Mouse (Mus musculus): ENCODE results near the gene Gm49711.
"Not testable (repeated sequence)": the region's sequence is repeated elsewhere in the genome, so short reads cannot be mapped to it uniquely, and the experiment has no call there.

The Gm49711 gene

DNA sequence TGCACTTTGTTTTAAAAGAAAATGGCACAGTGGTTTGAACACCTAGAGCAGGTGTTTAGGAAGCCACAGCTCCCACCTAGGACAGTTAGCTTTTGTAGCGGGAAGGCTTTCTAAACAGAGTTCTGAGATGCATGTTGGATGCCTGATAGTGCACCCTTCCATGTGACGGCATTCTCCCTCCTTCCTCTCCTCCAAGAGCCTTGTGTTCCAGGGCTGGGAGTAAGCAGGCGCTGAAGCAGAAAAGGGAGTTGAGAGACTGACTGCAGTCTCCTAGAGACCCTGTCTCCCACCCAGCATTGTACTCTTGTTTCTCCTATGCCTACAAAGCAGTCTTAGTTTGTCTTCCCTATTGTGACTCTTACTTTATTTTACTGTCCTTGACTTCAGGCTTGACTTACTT is 2.1 kb downstream of the Gm49711 start:
- in situ Hi-C loops (cut with MboI; ENCODE audit: unreplicated experiment in 2 of 2): loop anchor here in 1 of 2 experiments (25.0 kb wide), 1 partner anchor 348 kb away; no protein-coding TSS in a partner anchor

DNA sequence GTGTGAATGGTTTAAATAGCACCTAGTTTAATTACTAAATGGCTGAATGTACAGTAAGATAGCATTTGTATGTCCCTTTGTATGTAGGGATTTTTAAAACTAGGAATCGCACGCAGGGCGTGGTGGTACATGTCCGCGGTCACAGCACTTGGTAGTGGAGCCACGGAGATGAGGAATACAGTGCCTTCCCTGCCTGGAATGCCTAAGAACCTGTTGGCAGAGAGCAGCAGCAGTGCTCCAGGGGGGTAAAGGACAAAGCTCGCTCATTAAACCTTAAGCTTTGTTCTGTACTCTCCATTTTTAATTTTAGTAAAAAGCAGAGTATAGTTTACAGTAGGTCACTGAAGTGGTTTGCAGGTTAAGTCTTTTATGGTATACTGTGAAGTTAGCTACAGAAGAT is 3.5 kb downstream of the Gm49711 start:
- in situ Hi-C loops (cut with MboI; ENCODE audit: unreplicated experiment in 2 of 2): loop anchor here in 1 of 2 experiments (25.0 kb wide), 1 partner anchor 349 kb away; no protein-coding TSS in a partner anchor

DNA sequence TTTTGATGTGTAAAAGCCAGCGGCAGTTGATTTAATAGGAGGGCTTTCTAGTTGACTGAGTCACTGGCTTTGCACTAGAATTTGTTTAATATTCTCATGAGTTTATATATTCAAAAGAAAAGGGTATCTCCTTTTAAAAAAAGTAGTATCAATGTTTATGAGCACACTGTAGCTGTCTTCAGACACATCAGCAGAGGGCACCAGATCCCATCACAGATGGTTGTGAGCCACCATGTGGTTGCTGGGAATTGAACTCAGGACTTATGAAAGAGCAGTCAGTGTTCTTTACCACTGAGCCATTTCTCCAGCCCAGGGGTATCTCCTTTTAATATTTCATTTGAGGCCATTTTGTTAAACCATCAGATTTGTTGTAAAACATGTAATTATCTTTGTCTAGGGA is 4.7 kb downstream of the Gm49711 start:
- in situ Hi-C loops (cut with MboI; ENCODE audit: unreplicated experiment in 2 of 2): loop anchor here in 1 of 2 experiments (25.0 kb wide), 1 partner anchor 351 kb away; no protein-coding TSS in a partner anchor

- in situ Hi-C loops (cut with MboI; ENCODE audit: unreplicated experiment in 2 of 2): loop anchor here in 1 of 2 experiments (25.0 kb wide), 1 partner anchor 352 kb away; no protein-coding TSS in a partner anchor
Measured at GRCm38 (mm10) chr16:92064801-92065200, 6.7 kb downstream of the Gm49711 start.

- in situ Hi-C loops (cut with MboI; ENCODE audit: unreplicated experiment in 2 of 2): loop anchor here in 1 of 2 experiments (25.0 kb wide), 1 partner anchor 358 kb away; no protein-coding TSS in a partner anchor
Measured at GRCm38 (mm10) chr16:92070338-92070737, 12.2 kb downstream of the Gm49711 start.

DNA sequence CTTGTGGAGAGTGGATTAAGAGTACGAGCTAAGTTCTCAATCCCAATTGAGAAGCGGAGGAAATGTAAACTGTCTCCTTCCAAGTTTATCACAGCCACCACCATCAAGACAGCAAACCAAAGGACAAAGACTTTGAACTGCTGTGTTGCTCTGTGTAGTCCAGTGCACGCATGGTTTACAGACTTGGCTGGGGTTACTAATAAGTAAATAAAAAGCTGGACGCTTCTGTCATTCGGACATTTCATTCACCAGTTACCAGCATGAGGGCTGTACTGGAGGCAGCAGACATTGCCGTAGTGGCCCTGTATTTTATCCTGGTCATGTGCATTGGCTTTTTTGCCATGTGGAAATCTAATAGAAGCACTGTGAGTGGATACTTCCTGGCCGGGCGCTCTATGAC is 18.7 kb downstream of the Gm49711 start:
- in situ Hi-C loops (cut with MboI; ENCODE audit: unreplicated experiment in 2 of 2): no loop called here

DNA sequence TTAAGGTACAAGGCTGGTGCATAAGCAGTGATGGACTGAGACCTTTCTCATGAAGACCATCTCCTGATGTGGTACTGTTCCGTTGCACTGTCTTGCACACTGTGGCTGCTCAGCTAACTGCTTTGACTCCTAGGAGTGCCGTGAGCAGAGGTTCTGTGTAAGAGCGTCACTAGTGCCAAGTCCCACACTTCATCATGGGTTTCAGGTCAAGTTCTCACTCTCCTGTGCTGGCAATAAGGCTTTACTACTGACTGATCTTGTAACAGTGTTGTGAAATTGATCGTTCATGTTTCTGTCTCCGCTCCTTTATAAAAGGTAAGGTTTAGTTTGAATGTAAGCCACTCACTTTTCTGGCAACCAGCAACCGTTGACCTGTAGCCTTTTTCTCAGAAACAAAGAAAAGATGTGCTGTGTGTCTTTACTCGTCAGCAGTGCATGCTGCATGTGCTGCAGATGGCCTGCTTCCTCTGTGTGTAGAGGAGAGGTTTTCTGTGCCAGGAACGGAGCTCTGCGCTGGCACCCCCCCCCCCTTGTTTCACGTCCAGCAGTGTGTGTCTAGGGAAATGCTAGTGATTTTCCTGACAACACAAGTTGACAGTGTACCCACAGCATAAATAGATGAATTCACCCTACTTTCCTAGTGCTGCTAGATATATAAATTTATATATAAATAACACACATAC is 25.8 kb downstream of the Gm49711 start:
- in situ Hi-C loops (cut with MboI; ENCODE audit: unreplicated experiment in 2 of 2): no loop called here

DNA sequence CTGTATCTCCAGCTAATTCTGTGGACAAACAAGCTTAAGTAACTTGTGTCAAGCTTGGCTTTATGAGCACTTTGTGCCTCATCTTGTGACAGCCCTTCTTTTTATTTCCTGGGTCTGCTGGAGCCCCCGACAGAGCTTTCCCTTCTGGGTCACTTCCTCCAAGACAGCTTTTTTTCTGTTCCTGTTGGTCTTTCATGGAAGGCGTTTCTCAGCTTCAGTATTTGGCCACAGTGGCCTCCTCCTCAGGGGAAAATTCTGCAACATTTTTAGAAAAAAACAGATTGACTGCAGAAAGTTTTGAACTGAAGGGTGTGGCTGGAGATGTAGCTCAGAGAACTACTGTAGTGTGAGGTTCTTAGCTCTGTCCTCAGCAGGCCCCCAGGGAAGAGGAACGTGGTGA is 31.1 kb downstream of the Gm49711 start:
- in situ Hi-C loops (cut with MboI; ENCODE audit: unreplicated experiment in 2 of 2): no loop called here

- in situ Hi-C loops (cut with MboI; ENCODE audit: unreplicated experiment in 2 of 2): no loop called here
Measured at GRCm38 (mm10) chr16:92091876-92092275, 33.8 kb downstream of the Gm49711 start.

- in situ Hi-C loops (cut with MboI; ENCODE audit: unreplicated experiment in 2 of 2): no loop called here
Measured at GRCm38 (mm10) chr16:92098351-92099051, 40.4 kb downstream of the Gm49711 start.

- in situ Hi-C loops (cut with MboI; ENCODE audit: unreplicated experiment in 2 of 2): no loop called here
Measured at GRCm38 (mm10) chr16:92099598-92099997, 41.5 kb downstream of the Gm49711 start.

DNA sequence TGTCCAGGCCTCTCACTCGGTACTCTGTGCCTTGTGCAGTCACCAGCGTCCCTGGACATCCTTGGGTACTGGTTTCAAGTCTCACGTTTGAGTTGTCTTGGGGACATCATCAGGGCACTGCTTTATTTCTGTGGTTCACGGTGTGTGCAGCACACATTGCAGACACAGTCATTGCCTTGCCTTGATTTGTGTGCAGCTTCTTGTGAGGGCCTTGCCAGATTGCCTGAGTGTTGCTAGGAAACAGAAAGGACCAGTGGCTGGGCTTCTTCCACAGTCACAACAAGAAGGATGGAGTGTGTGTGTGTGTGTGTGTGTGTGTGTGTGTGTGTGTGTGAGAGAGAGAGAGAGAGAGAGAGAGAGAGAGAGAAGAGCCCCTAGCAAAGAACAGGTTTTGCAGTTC is 42.0 kb downstream of the Gm49711 start:
- in situ Hi-C loops (cut with MboI; ENCODE audit: unreplicated experiment in 2 of 2): no loop called here

- in situ Hi-C loops (cut with MboI; ENCODE audit: unreplicated experiment in 2 of 2): no loop called here
Measured at GRCm38 (mm10) chr16:92102115-92102514, 44.0 kb downstream of the Gm49711 start.

GRCm38 (mm10) chr16:92102931-92103330 is 44.8 kb downstream of the Gm49711 start:
- in situ Hi-C loops (cut with MboI; ENCODE audit: unreplicated experiment in 2 of 2): not testable (repeated sequence)

GRCm38 (mm10) chr16:92103572-92104331 is 45.6 kb downstream of the Gm49711 start:
- in situ Hi-C loops (cut with MboI; ENCODE audit: unreplicated experiment in 2 of 2): no loop called here

- in situ Hi-C loops (cut with MboI; ENCODE audit: unreplicated experiment in 2 of 2): no loop called here
Measured at GRCm38 (mm10) chr16:92104332-92104590, 46.1 kb downstream of the Gm49711 start.

GRCm38 (mm10) chr16:92104951-92105350 is 46.8 kb downstream of the Gm49711 start:
- in situ Hi-C loops (cut with MboI; ENCODE audit: unreplicated experiment in 2 of 2): no loop called here

DNA sequence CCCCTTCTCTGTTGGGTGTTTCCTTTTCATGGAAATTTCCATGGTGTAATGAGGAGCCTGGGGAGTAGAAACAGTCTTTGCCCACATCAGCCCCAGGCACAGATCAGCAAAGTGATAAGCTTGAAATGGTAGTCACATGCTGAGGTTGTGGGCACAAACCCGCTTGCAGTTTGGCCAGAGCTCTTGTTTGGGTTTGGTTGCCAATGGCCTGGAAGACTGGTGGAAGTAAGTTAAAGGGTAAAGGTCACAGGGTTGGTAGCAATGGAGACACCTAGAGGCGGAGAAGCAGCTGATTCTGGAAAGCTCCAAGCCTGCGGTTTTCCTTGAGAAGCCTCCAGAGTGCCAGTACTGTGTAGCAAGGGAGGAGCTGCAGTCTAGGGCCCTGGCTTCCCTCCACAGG is 47.5 kb downstream of the Gm49711 start:
- in situ Hi-C loops (cut with MboI; ENCODE audit: unreplicated experiment in 2 of 2): no loop called here

DNA sequence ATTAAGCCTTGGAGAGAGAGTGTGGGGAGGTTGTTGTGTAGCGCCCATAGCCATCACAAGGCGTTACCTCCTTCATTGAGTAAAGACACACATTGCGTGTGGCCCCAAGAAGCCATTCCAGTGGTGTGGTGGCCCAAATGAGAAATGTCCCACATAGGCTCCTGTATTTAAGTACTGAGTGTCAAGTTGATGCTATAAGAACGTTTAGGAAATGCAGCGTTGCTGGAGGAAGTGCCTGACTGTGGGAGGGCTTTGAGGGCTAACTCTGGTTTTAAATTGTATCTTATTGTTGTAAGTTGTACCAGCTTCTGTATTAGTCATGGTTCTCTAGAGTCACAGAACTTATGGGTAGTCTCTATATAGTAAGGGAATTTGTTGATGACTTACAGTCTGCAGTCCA is 49.2 kb downstream of the Gm49711 start:
- in situ Hi-C loops (cut with MboI; ENCODE audit: unreplicated experiment in 2 of 2): no loop called here

DNA sequence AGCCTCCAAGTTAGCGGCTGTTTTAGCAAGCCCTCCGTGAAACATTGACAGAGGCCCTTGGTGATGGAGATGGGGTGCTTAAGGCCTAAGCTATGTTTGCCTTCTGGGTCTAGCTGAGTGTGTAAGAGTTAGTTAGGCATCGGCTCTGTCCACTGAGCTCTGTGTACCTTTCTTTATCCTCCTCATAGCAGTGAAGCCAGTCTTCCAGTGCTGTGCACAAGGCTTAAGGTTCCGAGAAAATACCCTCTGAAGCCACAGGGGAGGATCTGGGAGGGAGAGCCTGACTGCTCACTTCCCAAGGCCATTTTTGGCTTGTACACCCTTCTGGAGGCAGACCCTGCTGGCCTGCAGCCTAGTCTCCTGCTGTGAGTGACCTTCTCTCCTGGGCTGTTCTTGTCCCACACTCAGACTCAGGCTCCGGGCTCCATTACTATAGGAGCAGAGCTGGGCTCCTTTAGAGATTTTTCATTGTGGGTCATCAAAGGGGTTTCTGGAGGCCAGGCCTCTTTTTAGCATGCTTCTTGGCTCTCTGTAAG is 56.7 kb downstream of the Gm49711 start:
- in situ Hi-C loops (cut with MboI; ENCODE audit: unreplicated experiment in 2 of 2): no loop called here

Measured in v-Abl transformed pro-B cells (cell line).